Mouse (Mus musculus): ENCODE results near the gene Brf1. TPM values are rescaled to one million over a fixed set of nuclear protein-coding genes. Genes with fewer than 3 reads are reported as not detected.

Gene Brf1
- polyA plus RNA-seq, 1 experiment from 2014 or later: 62.5 TPM

- Histone ChIP-seq H3K4me1 (peaks cover 40% of the 10 kb centered on the region), H3K27ac (peak overlapping the region; percentile 59)
- 64% methylated on average over 11 of the region's 11 CpGs for WGBS
Observed at GRCm38 (mm10) chr12:113032296-113033250, 32.1 kb upstream of the Brf1 start.

GRCm38 (mm10) chr12:113031441-113031840 lies 30.9 kb upstream of the Brf1 start:
- Histone ChIP-seq H3K9ac (no peak overlapping the region), H3K4me3 (no peak overlapping the region), H3K4me2 (no peak overlapping the region), H3K4me1 (peaks cover 41% of the 10 kb centered on the region), H3K27me3 (no peaks in the 10 kb centered on the region), H3K9me3 (replicated peaks) (no peaks in the 10 kb centered on the region), H3K27ac (no peak overlapping the region), H3K36me3 (ENCODE audit: poor library complexity, severe bottlenecking) (peaks cover 16% of the 10 kb centered on the region; the same call in 1 of the 2 replicates)
- 89% methylated on average over 6 of the region's 6 CpGs for WGBS
- no peak for ATAC-seq

More at GRCm38 (mm10) chr12:113032296-113033250, 32.1 kb upstream of the Brf1 start:
- Histone ChIP-seq H3K36me3 (ENCODE audit: poor library complexity, severe bottlenecking) (peaks cover 9% of the 10 kb centered on the region; the same call in 1 of the 2 replicates), H3K27me3 (no peaks in the 10 kb centered on the region), H3K9me3 (replicated peaks) (no peaks in the 10 kb centered on the region), H3K9ac (peak overlapping the region; percentile 45), H3K4me3 (no peak overlapping the region), H3K4me2 (no peak overlapping the region)
- peak; percentile 82 for ATAC-seq

- H3K36me3 ChIP-seq (ENCODE audit: poor library complexity, severe bottlenecking): peaks cover 20% of the 10 kb centered on the region; the same call in 1 of the 2 replicates
- no peak overlapping the region for H3K9ac ChIP-seq
- no peaks in the 10 kb centered on the region for H3K27me3 ChIP-seq
- no peak for ATAC-seq
- peaks cover 41% of the 10 kb centered on the region for H3K4me1 ChIP-seq
- 89% methylated on average over 9 of the region's 9 CpGs for WGBS
- H3K4me2 ChIP-seq: no peak overlapping the region
- H3K27ac ChIP-seq: no peak overlapping the region; the same call in 1 of the 2 replicates
- no peak overlapping the region for H3K4me3 ChIP-seq
- H3K9me3 ChIP-seq (replicated peaks): no peaks in the 10 kb centered on the region
Observed at GRCm38 (mm10) chr12:113030993-113031392, 30.5 kb upstream of the Brf1 start.

GRCm38 (mm10) chr12:113030046-113030445 lies 29.5 kb upstream of the Brf1 start:
- Histone ChIP-seq H3K4me2 (no peak overlapping the region), H3K27ac (no peak overlapping the region), H3K36me3 (ENCODE audit: poor library complexity, severe bottlenecking) (peaks cover 27% of the 10 kb centered on the region; the same call in 1 of the 2 replicates), H3K9ac (no peak overlapping the region), H3K4me1 (peaks cover 41% of the 10 kb centered on the region), H3K9me3 (replicated peaks) (no peaks in the 10 kb centered on the region), H3K4me3 (no peak overlapping the region), H3K27me3 (no peaks in the 10 kb centered on the region)
- WGBS: 77% methylated on average over 4 of the region's 4 CpGs
- no peak for ATAC-seq

GRCm38 (mm10) chr12:113028898-113029297 lies 28.4 kb upstream of the Brf1 start:
- H3K4me1 ChIP-seq: peaks cover 41% of the 10 kb centered on the region
- H3K9ac ChIP-seq: no peak overlapping the region

GRCm38 (mm10) chr12:113028067-113028466 lies 27.6 kb upstream of the Brf1 start:
- no peaks in the 10 kb centered on the region for H3K27me3 ChIP-seq
- H3K4me3 ChIP-seq: no peak overlapping the region
- peaks cover 38% of the 10 kb centered on the region; the same call in 1 of the 2 replicates for H3K36me3 ChIP-seq (ENCODE audit: poor library complexity, severe bottlenecking)
- no peak overlapping the region for H3K27ac ChIP-seq
- H3K9ac ChIP-seq: no peak overlapping the region
- ATAC-seq: no peak
- H3K4me1 ChIP-seq: peaks cover 33% of the 10 kb centered on the region
- WGBS: 56% methylated on average over 5 of the region's 5 CpGs
- no peak overlapping the region for H3K4me2 ChIP-seq
- no peaks in the 10 kb centered on the region for H3K9me3 ChIP-seq (replicated peaks)

More at GRCm38 (mm10) chr12:113028898-113029297, 28.4 kb upstream of the Brf1 start:
- H3K4me2 ChIP-seq: no peak overlapping the region
- ATAC-seq: no peak
- peak overlapping the region; percentile 42; the same call in 1 of the 2 replicates for H3K27ac ChIP-seq
- no peak overlapping the region for H3K4me3 ChIP-seq
- peaks cover 30% of the 10 kb centered on the region; the same call in 1 of the 2 replicates for H3K36me3 ChIP-seq (ENCODE audit: poor library complexity, severe bottlenecking)
- 63% methylated on average over 9 of the region's 9 CpGs for WGBS
- H3K27me3 ChIP-seq: no peaks in the 10 kb centered on the region
- H3K9me3 ChIP-seq (replicated peaks): no peaks in the 10 kb centered on the region

GRCm38 (mm10) chr12:113027495-113027894 lies 27.0 kb upstream of the Brf1 start:
- H3K27me3 ChIP-seq: no peaks in the 10 kb centered on the region
- H3K9me3 ChIP-seq (replicated peaks): no peaks in the 10 kb centered on the region
- no peak overlapping the region for H3K27ac ChIP-seq
- H3K36me3 ChIP-seq (ENCODE audit: poor library complexity, severe bottlenecking): peaks cover 39% of the 10 kb centered on the region; the same call in 1 of the 2 replicates
- no peak overlapping the region for H3K9ac ChIP-seq
- H3K4me3 ChIP-seq: no peak overlapping the region
- H3K4me2 ChIP-seq: no peak overlapping the region
- no peak for ATAC-seq
- peaks cover 28% of the 10 kb centered on the region for H3K4me1 ChIP-seq
- WGBS: 94% methylated on average over 2 of the region's 2 CpGs

- Histone ChIP-seq H3K27ac (no peak overlapping the region), H3K9me3 (replicated peaks) (no peaks in the 10 kb centered on the region), H3K36me3 (ENCODE audit: poor library complexity, severe bottlenecking) (peaks cover 39% of the 10 kb centered on the region; the same call in 1 of the 2 replicates), H3K27me3 (no peaks in the 10 kb centered on the region), H3K4me3 (no peak overlapping the region), H3K9ac (no peak overlapping the region), H3K4me2 (no peak overlapping the region), H3K4me1 (peaks cover 18% of the 10 kb centered on the region)
- WGBS: 100% methylated on average over 1 of the region's 1 CpGs
- no peak for ATAC-seq
Observed at GRCm38 (mm10) chr12:113026557-113026956, 26.1 kb upstream of the Brf1 start.

- H3K9ac ChIP-seq: no peak overlapping the region
- peaks cover 6% of the 10 kb centered on the region for H3K4me1 ChIP-seq
- H3K4me3 ChIP-seq: no peak overlapping the region
- no peak overlapping the region for H3K27ac ChIP-seq
- no peak for ATAC-seq
- H3K27me3 ChIP-seq: no peaks in the 10 kb centered on the region
- WGBS: 87% methylated on average over 4 of the region's 4 CpGs
- H3K4me2 ChIP-seq: no peak overlapping the region
- H3K36me3 ChIP-seq (ENCODE audit: poor library complexity, severe bottlenecking): peaks cover 48% of the 10 kb centered on the region
- no peaks in the 10 kb centered on the region for H3K9me3 ChIP-seq (replicated peaks)
Observed at GRCm38 (mm10) chr12:113023082-113023481, 22.6 kb upstream of the Brf1 start.

GRCm38 (mm10) chr12:113021488-113021887 lies 21.0 kb upstream of the Brf1 start:
- peaks cover 36% of the 10 kb centered on the region for H3K36me3 ChIP-seq (ENCODE audit: poor library complexity, severe bottlenecking)
- H3K27ac ChIP-seq: no peak overlapping the region
- no peak for ATAC-seq
- peaks cover 14% of the 10 kb centered on the region for H3K4me1 ChIP-seq
- H3K9ac ChIP-seq: no peak overlapping the region
- no peaks in the 10 kb centered on the region for H3K27me3 ChIP-seq
- no peaks in the 10 kb centered on the region for H3K9me3 ChIP-seq (replicated peaks)
- H3K4me3 ChIP-seq: no peak overlapping the region
- H3K4me2 ChIP-seq: no peak overlapping the region

GRCm38 (mm10) chr12:113018763-113019162 lies 18.3 kb upstream of the Brf1 start:
- Histone ChIP-seq H3K4me1 (peaks cover 30% of the 10 kb centered on the region), H3K36me3 (ENCODE audit: poor library complexity, severe bottlenecking) (peaks cover 17% of the 10 kb centered on the region), H3K4me3 (no peak overlapping the region), H3K27me3 (no peaks in the 10 kb centered on the region), H3K9ac (no peak overlapping the region), H3K4me2 (no peak overlapping the region), H3K27ac (no peak overlapping the region), H3K9me3 (replicated peaks) (no peaks in the 10 kb centered on the region)
- ATAC-seq: no peak
- WGBS: 90% methylated on average over 4 of the region's 4 CpGs

- H3K9ac ChIP-seq: peak overlapping the region; percentile 45
- WGBS: 79% methylated on average over 9 of the region's 9 CpGs
Observed at GRCm38 (mm10) chr12:113017429-113017984, 17.0 kb upstream of the Brf1 start.

More at GRCm38 (mm10) chr12:113017429-113017984, 17.0 kb upstream of the Brf1 start:
- H3K9me3 ChIP-seq (replicated peaks): no peaks in the 10 kb centered on the region
- peaks cover 43% of the 10 kb centered on the region for H3K4me1 ChIP-seq
- H3K27me3 ChIP-seq: no peaks in the 10 kb centered on the region
- no peak overlapping the region for H3K27ac ChIP-seq
- no peak for ATAC-seq
- no peak overlapping the region for H3K4me3 ChIP-seq
- H3K4me2 ChIP-seq: no peak overlapping the region; the same call in 1 of the 2 replicates
- peaks cover 10% of the 10 kb centered on the region for H3K36me3 ChIP-seq (ENCODE audit: poor library complexity, severe bottlenecking)
